In the genomic region with DNA sequence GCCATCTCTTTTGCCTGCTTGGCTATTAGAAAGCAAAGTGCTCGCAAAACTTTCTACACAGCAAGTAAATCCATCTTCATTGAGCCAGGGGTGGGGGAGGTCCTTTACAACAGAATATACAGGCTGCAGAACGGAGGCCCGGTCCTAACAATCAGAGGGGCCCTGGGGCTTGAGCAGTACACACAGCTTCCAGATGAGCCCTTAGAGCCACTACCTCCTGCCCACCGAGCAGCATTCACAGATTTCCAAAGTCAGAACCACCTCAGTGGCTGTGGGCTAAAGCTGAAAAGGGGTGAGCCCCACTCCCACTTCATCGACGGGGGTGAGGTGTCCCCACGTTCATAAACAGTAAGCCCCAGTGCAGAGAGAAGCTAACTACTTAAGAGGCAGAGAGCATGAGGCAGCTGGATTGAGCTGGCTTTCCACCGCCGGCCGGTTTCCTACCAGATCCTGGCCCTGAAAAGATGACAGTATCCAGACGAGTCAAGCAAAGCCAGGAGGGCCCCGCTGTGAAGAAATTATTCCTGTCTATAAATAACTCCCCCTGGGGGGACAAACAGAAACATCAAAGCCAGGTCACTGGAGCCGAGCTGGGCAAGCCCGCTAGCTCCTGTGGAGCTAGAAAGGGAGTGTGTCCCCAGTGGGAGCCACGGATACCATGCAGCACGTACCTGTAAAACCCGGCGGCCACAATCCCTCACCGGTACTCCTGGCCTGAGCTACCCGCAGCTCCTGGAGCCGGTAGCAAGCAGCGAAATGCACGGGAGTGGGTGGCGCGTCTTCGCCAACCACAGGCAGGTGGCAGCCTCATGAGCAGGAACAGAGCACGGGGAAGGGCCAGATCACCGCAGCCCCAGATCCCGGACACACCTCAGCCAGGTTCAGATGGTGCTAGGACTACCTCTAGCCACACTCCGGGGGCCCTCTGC, we compare ENCODE assay signal across 9 mouse cellular contexts. TPM values are rescaled to one million over a fixed set of nuclear protein-coding genes. Genes with fewer than 3 reads are reported as not detected.
DNase-seq lines count a peak whose midpoint lies in the region; ATAC-seq and TF ChIP-seq lines count a peak whose summit lies in the region.
"Had no signal": no experiment of that assay in that cellular context is flagged by ENCODE, and none has a peak within 500 bp of the region (broad histone marks: within the 10 kb centered on the region; RNA-seq: fewer than 3 reads in every experiment).

No protein-coding gene starts in this region.

- no peak for DNase-seq in CH12.LX (ENCODE audit: extremely low read depth)
- DNase-seq in adrenal gland, postnatal 14 days = peak; percentile 59
- peak; percentile 68 for DNase-seq in embryonic facial prominence, embryonic 14.5 days (ENCODE audit: low spot score)
- peak; percentile 12 to 34 for DNase-seq in heart, postnatal 36 days
- peak; percentile 42 to 71 for DNase-seq in kidney, postnatal 36 days

- peak; percentile 73 for ATAC-seq in embryonic facial prominence, embryonic 14.5 days (ENCODE audit: low read depth)
- peak; percentile 53; the same call in 1 of the 2 replicates for ATAC-seq in lung, embryonic 15.5 days (ENCODE audit: borderline replicate concordance, extremely low read depth, low FRiP score, low TSS enrichment)
- ATAC-seq in erythroblast, adult 5-6 weeks (replicated peaks; ENCODE audit: low FRiP score, poor library complexity, severe bottlenecking) = no peak

- H3K36me3 ChIP-seq in CH12.LX (replicated peaks in 1 of 2; ENCODE audit: control insufficient read depth in 1 of 2, insufficient read depth in 1 of 2, low read length in 1 of 2) = peaks cover 0 to 19% of the 10 kb centered on the region in 2 experiments
- H3K36me3 ChIP-seq in embryonic facial prominence, embryonic 14.5 days (ENCODE audit: control insufficient read depth, insufficient read depth, low read length) = no peaks in the 10 kb centered on the region
- no peaks in the 10 kb centered on the region for H3K36me3 ChIP-seq in lung, embryonic 15.5 days

- intact Hi-C loops in heart, postnatal 36 days (cut with DNase I) = no loop called here

- no peak overlapping the region for H3K9ac ChIP-seq in CH12.LX (ENCODE audit: insufficient read depth, low read depth)
- H3K9ac ChIP-seq in embryonic facial prominence, embryonic 14.5 days (ENCODE audit: low read depth, low read length) = peak overlapping the region; percentile 53
- no peak overlapping the region for H3K9ac ChIP-seq in lung, embryonic 15.5 days

- no peak; the same call in 1 of the 2 replicates for TF ChIP-seq RAD21 in CH12.LX (IDR thresholded peaks at IDR 0.05; ENCODE audit: low read depth, low read length)

- no peaks in the 10 kb centered on the region for H3K27me3 ChIP-seq in CH12.LX (replicated peaks)
- peaks cover 8% of the 10 kb centered on the region for H3K27me3 ChIP-seq in embryonic facial prominence, embryonic 14.5 days (replicated peaks; ENCODE audit: control insufficient read depth, insufficient read depth, low read length)
- H3K27me3 ChIP-seq in lung, embryonic 15.5 days = peaks cover 6% of the 10 kb centered on the region; the same call in 1 of the 2 replicates

- TF ChIP-seq CTCF in CH12.LX (conservative IDR thresholded peaks at IDR 0.05 in 1 of 2, IDR thresholded peaks at IDR 0.05 in 1 of 2; ENCODE audit: low read depth in 2 of 2, low read length in 2 of 2) = peak in 1 of 2 experiments; percentile 28; a peak in 2 of 4 replicates
- TF ChIP-seq CTCF in olfactory bulb, adult 2 months (IDR thresholded peaks at IDR 0.05; ENCODE audit: insufficient read depth, low read depth, low read length) = no peak

- H3K4me2 ChIP-seq in CH12.LX (ENCODE audit: insufficient read depth, low read depth, poor library complexity, severe bottlenecking) = peak overlapping the region; percentile 13
- peak overlapping the region; percentile 49 for H3K4me2 ChIP-seq in embryonic facial prominence, embryonic 14.5 days (ENCODE audit: low read depth, low read length)
- peak overlapping the region; percentile 41 for H3K4me2 ChIP-seq in lung, embryonic 15.5 days

- no peak for TF ChIP-seq EP300 in CH12.LX (IDR thresholded peaks at IDR 0.05; ENCODE audit: low read length)

- dilution Hi-C loops in CH12.LX (cut with MboI; ENCODE audit: extremely low pct_ligation_motif_present, extremely low pct_unique_long_range_greater_than_20kb, low sequenced_read_pairs) = no loop called here

- TF ChIP-seq POLR2A in CH12.LX (IDR thresholded peaks at IDR 0.05; ENCODE audit: low read depth, low read length) = no peak
- 0 out of 2 replicates have a peak, but pooled peaks have one; percentile 15 for TF ChIP-seq POLR2A in olfactory bulb, adult 2 months (IDR thresholded peaks at IDR 0.05; ENCODE audit: insufficient read depth, low read depth, low read length)

- in situ Hi-C loops in CH12.LX (cut with MboI; ENCODE audit: low pct_ligation_motif_present, low pct_unique_long_range_greater_than_20kb, low sequenced_read_pairs) = no loop called here

- WGBS in embryonic facial prominence, embryonic 14.5 days = 5% methylated on average over 29 of the region's 30 CpGs
- 12% methylated on average over 30 of the region's 30 CpGs for WGBS in lung, embryonic 15.5 days
- 7% methylated on average over 30 of the region's 30 CpGs for WGBS in olfactory bulb, adult 2 months

- H3K9me3 ChIP-seq in CH12.LX (replicated peaks; ENCODE audit: low read length) = peaks cover 9% of the 10 kb centered on the region
- peaks cover 8% of the 10 kb centered on the region; the same call in 1 of the 2 replicates for H3K9me3 ChIP-seq in embryonic facial prominence, embryonic 14.5 days (ENCODE audit: control insufficient read depth, low read length)
- no peaks in the 10 kb centered on the region for H3K9me3 ChIP-seq in lung, embryonic 15.5 days

- H3K27ac ChIP-seq in CH12.LX (ENCODE audit: insufficient read depth, low read depth) = no peak overlapping the region
- no peak overlapping the region for H3K27ac ChIP-seq in embryonic facial prominence, embryonic 14.5 days (replicated peaks; ENCODE audit: low read depth, low read length)
- no peak overlapping the region for H3K27ac ChIP-seq in lung, embryonic 15.5 days
- H3K27ac ChIP-seq in olfactory bulb, adult 2 months (ENCODE audit: insufficient read depth, low read depth, low read length) = peak overlapping the region; percentile 79

- no peaks in the 10 kb centered on the region for H3K79me2 ChIP-seq in CH12.LX (replicated peaks; ENCODE audit: control insufficient read depth, extremely low read depth, insufficient read depth, poor library complexity, severe bottlenecking)

- peak overlapping the region in 1 of 3 experiments; percentile 2 for H3K4me3 ChIP-seq in CH12.LX (replicated peaks in 1 of 3; ENCODE audit: low read depth in 2 of 3, low read length in 2 of 3, poor library complexity in 1 of 3)
- H3K4me3 ChIP-seq in embryonic facial prominence, embryonic 14.5 days (ENCODE audit: low read depth, low read length) = peak overlapping the region; percentile 25
- no peak overlapping the region for H3K4me3 ChIP-seq in lung, embryonic 15.5 days
- H3K4me3 ChIP-seq in olfactory bulb, adult 2 months (ENCODE audit: insufficient read depth, low read depth, low read length) = peak overlapping the region; percentile 48
- H3K4me3 ChIP-seq: myocyte had no signal

- H3K4me1 ChIP-seq in CH12.LX (ENCODE audit: control insufficient read depth in 1 of 2, insufficient read depth in 2 of 2) = peaks cover 6 to 17% of the 10 kb centered on the region in 2 experiments
- peaks cover 15% of the 10 kb centered on the region for H3K4me1 ChIP-seq in embryonic facial prominence, embryonic 14.5 days (ENCODE audit: control insufficient read depth, insufficient read depth, low read length)
- no peaks in the 10 kb centered on the region for H3K4me1 ChIP-seq in lung, embryonic 15.5 days
- H3K4me1 ChIP-seq in olfactory bulb, adult 2 months (ENCODE audit: control insufficient read depth, insufficient read depth, low read length) = peaks cover 23% of the 10 kb centered on the region

TF ChIP-seq in CH12.LX, 34 proteins besides CTCF, POLR2A, EP300 and RAD21:
- TF ChIP-seq SMC3 (IDR thresholded peaks at IDR 0.05; ENCODE audit: low read depth, low read length) (peak; percentile 8; the same call in 1 of the 2 replicates), GABPA (IDR thresholded peaks at IDR 0.05; ENCODE audit: insufficient replicate concordance, low read depth, low read length) (no peak), TBP (conservative IDR thresholded peaks at IDR 0.05; ENCODE audit: low read depth, low read length) (no peak)

RNA-seq across cellular contexts. Expression of a gene that starts 10.8 kb away (rescaled TPM):
- total RNA-seq in CH12.LX (2012; rRNA removed) = 7.8 and 9.4 TPM in 2 replicates
- 4.2 and 5.3 TPM in 2 replicates for total RNA-seq in CH12.LX (2014; rRNA removed)
- polyA plus RNA-seq in CH12.LX (2012; ENCODE audit: insufficient read length, low read depth) = 11.3 and 12.5 TPM in 2 replicates
- total RNA-seq in adrenal gland, postnatal 14 days (2021) = 11.6 and 12.8 TPM in 2 replicates
- 6.8 and 8.2 TPM in 2 replicates for polyA plus RNA-seq in embryonic facial prominence, embryonic 14.5 days (2014; fragmentation: Nextera tagmentation; extraction: Ambion mirVana)
- 1 to 10 TPM; 4.8 to 6.7 TPM for total RNA-seq in heart, postnatal 36 days (2021)
- 6.9 and 9.1 TPM in 2 replicates for polyA plus RNA-seq in lung, embryonic 15.5 days (2015; fragmentation: Nextera tagmentation; extraction: Ambion mirVana)
- polyA plus RNA-seq in olfactory bulb, adult 2 months (2012; ENCODE audit: insufficient read depth, insufficient read length, low replicate concordance, missing spikeins) = not detected in 2 replicates
- 0.96 and 2.1 TPM in 2 replicates for total RNA-seq in erythroblast, adult 5-6 weeks (2015; ENCODE audit: low replicate concordance)
- 0.94 and 2.6 TPM in 2 replicates for total RNA-seq in erythroblast, adult 5-6 weeks (2017; ENCODE audit: low replicate concordance)

RNA-seq across cellular contexts. Expression of a gene that starts 25.7 kb away (rescaled TPM):
- total RNA-seq in CH12.LX (2012; rRNA removed) = 6.1 and 6.5 TPM in 2 replicates
- 0.20 and 0.28 TPM in 2 replicates for total RNA-seq in CH12.LX (2014; rRNA removed)
- polyA plus RNA-seq in CH12.LX (2012; ENCODE audit: insufficient read length, low read depth) = 1.0 and 1.3 TPM in 2 replicates
- 4.4 and 5.0 TPM in 2 replicates for total RNA-seq in adrenal gland, postnatal 14 days (2021)
- 4.9 and 6.9 TPM in 2 replicates for polyA plus RNA-seq in embryonic facial prominence, embryonic 14.5 days (2014; fragmentation: Nextera tagmentation; extraction: Ambion mirVana)
- total RNA-seq in heart, postnatal 36 days (2021) = 1 to 10 TPM; 3.7 to 5.1 TPM
- polyA plus RNA-seq in lung, embryonic 15.5 days (2015; fragmentation: Nextera tagmentation; extraction: Ambion mirVana) = 24.4 and 26.5 TPM in 2 replicates
- not detected in 2 replicates for polyA plus RNA-seq in olfactory bulb, adult 2 months (2012; ENCODE audit: insufficient read depth, insufficient read length, low replicate concordance, missing spikeins)
- not detected in 2 replicates for total RNA-seq in erythroblast, adult 5-6 weeks (2015; ENCODE audit: low replicate concordance)
- total RNA-seq in erythroblast, adult 5-6 weeks (2017; ENCODE audit: low replicate concordance) = not detected in 2 replicates
